Mouse (Mus musculus) testis, adult 2 months (tissue): ENCODE measurements around the gene Gm20388. TPM values are rescaled to one million over a fixed set of nuclear protein-coding genes. Genes with fewer than 3 reads are reported as not detected.
"Not testable (repeated sequence)": the region's sequence is repeated elsewhere in the genome, so short reads cannot be mapped to it uniquely, and the experiment has no call there.

ENCODE experiments used
- H3K27ac ChIP-seq: fragments of 200-500 bp; 2 replicates; pipeline ENCODE4 v1.5.1; 2012; ENCODE audit warnings: low read depth, low read length; ENCODE audit not compliant: control insufficient read depth, insufficient read depth
- H3K27me3 ChIP-seq: fragments of 200-500 bp; 2 replicates; pipeline ENCODE4 v1.6.1; 2012; ENCODE audit warnings: mild to moderate bottlenecking, low read length, moderate library complexity; ENCODE audit not compliant: control insufficient read depth, insufficient read depth
- H3K36me3 ChIP-seq: fragments of 200-500 bp; 2 replicates; pipeline ENCODE4 v1.6.1; 2012; ENCODE audit warnings: mild to moderate bottlenecking, low read length; ENCODE audit not compliant: control insufficient read depth, insufficient read depth
- H3K4me1 ChIP-seq: fragments of 200-500 bp; 2 replicates; pipeline ENCODE4 v1.6.1; 2012; ENCODE audit warnings: low read length; ENCODE audit not compliant: control insufficient read depth, insufficient read depth
- H3K4me3 ChIP-seq: fragments of 200-500 bp; 2 replicates; pipeline ENCODE4 v1.5.1; 2012; ENCODE audit warnings: low read depth, mild to moderate bottlenecking, low read length, moderate library complexity, mixed read lengths; ENCODE audit not compliant: control insufficient read depth
- CTCF ChIP-seq: fragments of 200-500 bp; IDR thresholded peaks from 2 replicates; pipeline ENCODE4 v1.5.1; 2012; ENCODE audit warnings: low read depth, mild to moderate bottlenecking, inconsistent platforms, low read length, moderate library complexity; ENCODE audit not compliant: control insufficient read depth, insufficient read depth, insufficient replicate concordance
- POLR2A ChIP-seq: fragments of 200-500 bp; IDR thresholded peaks from 2 replicates; pipeline ENCODE4 v1.6.1; 2012; ENCODE audit warnings: low read depth, mild to moderate bottlenecking, inconsistent platforms, low read length, moderate library complexity; ENCODE audit not compliant: control insufficient read depth
- polyA plus RNA-seq: library from polyadenylated mRNA; depleted of rRNA; stranded (reverse); fragments of >200 nt; gene quantifications from 2 replicates; pipeline ENCODE4 v1.2.3, GENCODE M21; 2012

Gm20388 gene
- polyA plus RNA-seq, 1 experiment, result 5.6 TPM

- no peak overlapping the region for H3K27ac ChIP-seq
- no peak for TF ChIP-seq POLR2A
- peaks cover 2% of the 10 kb centered on the region; the same call in 1 of the 2 replicates for H3K4me1 ChIP-seq
- H3K4me3 ChIP-seq, result peak overlapping the region; percentile 56
- no peaks in the 10 kb centered on the region for H3K27me3 ChIP-seq
- no peaks in the 10 kb centered on the region for H3K36me3 ChIP-seq
Measured at GRCm38 (mm10) chr8:121443361-121443760, 1532.7 kb downstream of the Gm20388 start.

- H3K4me3 ChIP-seq, H3K4me1 ChIP-seq, H3K36me3 ChIP-seq, H3K27ac ChIP-seq, H3K27me3 ChIP-seq: not testable (repeated sequence)
Measured at GRCm38 (mm10) chr8:121444521-121444920, 1533.9 kb downstream of the Gm20388 start.

- TF ChIP-seq CTCF, result no peak
- TF ChIP-seq POLR2A, result no peak
- no peaks in the 10 kb centered on the region for H3K27me3 ChIP-seq
- no peak overlapping the region for H3K27ac ChIP-seq
- peaks cover 2% of the 10 kb centered on the region; the same call in 1 of the 2 replicates for H3K4me1 ChIP-seq
- H3K4me3 ChIP-seq, result no peak overlapping the region
- H3K36me3 ChIP-seq, result no peaks in the 10 kb centered on the region
Measured at GRCm38 (mm10) chr8:121445027-121445471, 1534.4 kb downstream of the Gm20388 start.

GRCm38 (mm10) chr8:121446133-121446532, 1535.5 kb downstream of the Gm20388 start:
- no peaks in the 10 kb centered on the region for H3K36me3 ChIP-seq
- no peak overlapping the region for H3K27ac ChIP-seq
- no peak overlapping the region for H3K4me3 ChIP-seq
- no peak for TF ChIP-seq POLR2A
- no peak for TF ChIP-seq CTCF
- H3K27me3 ChIP-seq, result no peaks in the 10 kb centered on the region
- H3K4me1 ChIP-seq, result peaks cover 2% of the 10 kb centered on the region; the same call in 1 of the 2 replicates

GRCm38 (mm10) chr8:121446862-121447261, 1536.2 kb downstream of the Gm20388 start:
- no peak for TF ChIP-seq CTCF
- no peak for TF ChIP-seq POLR2A
- H3K36me3 ChIP-seq, result no peaks in the 10 kb centered on the region
- peaks cover 2% of the 10 kb centered on the region; the same call in 1 of the 2 replicates for H3K4me1 ChIP-seq
- H3K27ac ChIP-seq, result no peak overlapping the region
- no peak overlapping the region for H3K4me3 ChIP-seq
- H3K27me3 ChIP-seq, result no peaks in the 10 kb centered on the region

GRCm38 (mm10) chr8:121450211-121450610, 1539.6 kb downstream of the Gm20388 start:
- Histone ChIP-seq H3K27me3 (no peaks in the 10 kb centered on the region), H3K27ac (no peak overlapping the region), H3K4me1 (peaks cover 6% of the 10 kb centered on the region), H3K36me3 (no peaks in the 10 kb centered on the region), H3K4me3 (no peak overlapping the region)
- TF ChIP-seq POLR2A (no peak), CTCF (no peak)

- Histone ChIP-seq H3K27me3 (no peaks in the 10 kb centered on the region), H3K27ac (no peak overlapping the region), H3K4me3 (no peak overlapping the region), H3K36me3 (no peaks in the 10 kb centered on the region), H3K4me1 (peaks cover 9% of the 10 kb centered on the region)
- TF ChIP-seq CTCF, result no peak
- no peak for TF ChIP-seq POLR2A
Measured at GRCm38 (mm10) chr8:121451404-121452076, 1540.9 kb downstream of the Gm20388 start.

- H3K36me3 ChIP-seq, result no peaks in the 10 kb centered on the region
- TF ChIP-seq CTCF (no peak), POLR2A (no peak)
- peaks cover 9% of the 10 kb centered on the region for H3K4me1 ChIP-seq
- no peak overlapping the region for H3K27ac ChIP-seq
- peak overlapping the region; percentile 44 for H3K4me3 ChIP-seq
- no peaks in the 10 kb centered on the region for H3K27me3 ChIP-seq
Measured at GRCm38 (mm10) chr8:121454737-121455136, 1544.1 kb downstream of the Gm20388 start.
